Mouse (Mus musculus) splenic B cell, adult 2 months (primary cell): ENCODE data around the gene Slc37a3.
"Not testable (repeated sequence)": the region's sequence is repeated elsewhere in the genome, so short reads cannot be mapped to it uniquely, and the experiment has no call there.

ENCODE experiments used
- DNase-seq: peaks from one replicate; pipeline ENCODE4 v3.0.0-alpha.2; 2011; ENCODE audit warnings: low read depth, low spot score
- H3K27me3 ChIP-seq: 2 replicates; pipeline ENCODE4 v1.6.1; 2012; ENCODE audit warnings: mild to moderate bottlenecking, low read length, moderate library complexity, mixed read lengths; ENCODE audit not compliant: control insufficient read depth, poor library complexity, insufficient read depth, severe bottlenecking
- H3K36me3 ChIP-seq: 2 replicates; pipeline ENCODE4 v1.6.1; 2012; ENCODE audit warnings: mild to moderate bottlenecking, low read length, moderate library complexity, mixed read lengths; ENCODE audit not compliant: control insufficient read depth, poor library complexity, insufficient read depth, severe bottlenecking

The Slc37a3 gene

GRCm38 (mm10) chr6:39397046-39397445 is 19.6 kb upstream of the Slc37a3 start:
- Histone ChIP-seq H3K27me3 (no peaks in the 10 kb centered on the region), H3K36me3 (peaks cover 13% of the 10 kb centered on the region; the same call in 1 of the 2 replicates)
- no peak for DNase-seq

- Histone ChIP-seq H3K27me3 (no peaks in the 10 kb centered on the region), H3K36me3 (peaks cover 11% of the 10 kb centered on the region; the same call in 1 of the 2 replicates)
- no peak for DNase-seq
Measured at GRCm38 (mm10) chr6:39395916-39396315, 18.4 kb upstream of the Slc37a3 start.

- DNase-seq: no peak
- Histone ChIP-seq H3K36me3 (peaks cover 9% of the 10 kb centered on the region; the same call in 1 of the 2 replicates), H3K27me3 (no peaks in the 10 kb centered on the region)
Measured at GRCm38 (mm10) chr6:39395471-39395870, 18.0 kb upstream of the Slc37a3 start.

- H3K27me3 ChIP-seq: no peaks in the 10 kb centered on the region
- no peak for DNase-seq
- peaks cover 8% of the 10 kb centered on the region for H3K36me3 ChIP-seq
Measured at GRCm38 (mm10) chr6:39389988-39390387, 12.5 kb upstream of the Slc37a3 start.

- Histone ChIP-seq H3K27me3 (no peaks in the 10 kb centered on the region), H3K36me3 (no peaks in the 10 kb centered on the region)
- peak; percentile 44 for DNase-seq
Measured at GRCm38 (mm10) chr6:39381125-39381880, 3.8 kb upstream of the Slc37a3 start, which contains the start of gene Rab19. Rab19 (plus strand) TSS chr6:39381175.

- H3K36me3 ChIP-seq: no peaks in the 10 kb centered on the region
- DNase-seq: no peak
Measured at GRCm38 (mm10) chr6:39380276-39380675, 2.8 kb upstream of the Slc37a3 start.

GRCm38 (mm10) chr6:39379749-39380148 is 2.3 kb upstream of the Slc37a3 start:
- no peaks in the 10 kb centered on the region for H3K36me3 ChIP-seq
- H3K27me3 ChIP-seq: no peaks in the 10 kb centered on the region
- peak; percentile 77 for DNase-seq

More at GRCm38 (mm10) chr6:39380276-39380675, 2.8 kb upstream of the Slc37a3 start:
- H3K27me3 ChIP-seq: no peaks in the 10 kb centered on the region

- peak; percentile 74 for DNase-seq
- Histone ChIP-seq H3K27me3 (no peaks in the 10 kb centered on the region), H3K36me3 (no peaks in the 10 kb centered on the region)
Measured at GRCm38 (mm10) chr6:39379224-39379623, 1.7 kb upstream of the Slc37a3 start.

- not testable (repeated sequence) for H3K27me3 ChIP-seq, DNase-seq
Measured at GRCm38 (mm10) chr6:39378161-39378835, 823 bp upstream of the Slc37a3 start.

GRCm38 (mm10) chr6:39376775-39377174 is 700 bp downstream of the Slc37a3 start:
- no peak for DNase-seq
- Histone ChIP-seq H3K27me3 (no peaks in the 10 kb centered on the region), H3K36me3 (no peaks in the 10 kb centered on the region)

More at GRCm38 (mm10) chr6:39378161-39378835, 823 bp upstream of the Slc37a3 start:
- not testable (repeated sequence) for H3K36me3 ChIP-seq

- Histone ChIP-seq H3K36me3 (no peaks in the 10 kb centered on the region), H3K27me3 (no peaks in the 10 kb centered on the region)
- no peak for DNase-seq
Measured at GRCm38 (mm10) chr6:39373301-39373955, 4.0 kb downstream of the Slc37a3 start.

GRCm38 (mm10) chr6:39372727-39373126 is 4.7 kb downstream of the Slc37a3 start:
- Histone ChIP-seq H3K36me3 (no peaks in the 10 kb centered on the region), H3K27me3 (no peaks in the 10 kb centered on the region)
- peak; percentile 64 for DNase-seq

GRCm38 (mm10) chr6:39372042-39372441 is 5.4 kb downstream of the Slc37a3 start:
- Histone ChIP-seq H3K36me3 (no peaks in the 10 kb centered on the region), H3K27me3 (no peaks in the 10 kb centered on the region)
- no peak for DNase-seq

GRCm38 (mm10) chr6:39369631-39370030 is 7.8 kb downstream of the Slc37a3 start:
- Histone ChIP-seq H3K36me3 (no peaks in the 10 kb centered on the region; the same call in 1 of the 2 replicates), H3K27me3 (no peaks in the 10 kb centered on the region)
- no peak for DNase-seq

GRCm38 (mm10) chr6:39362684-39363083 is 14.8 kb downstream of the Slc37a3 start:
- DNase-seq: no peak
- Histone ChIP-seq H3K27me3 (no peaks in the 10 kb centered on the region), H3K36me3 (peaks cover 7% of the 10 kb centered on the region)
